Mouse (Mus musculus): ENCODE data around the gene Arid5b.

The Arid5b gene

DNA sequence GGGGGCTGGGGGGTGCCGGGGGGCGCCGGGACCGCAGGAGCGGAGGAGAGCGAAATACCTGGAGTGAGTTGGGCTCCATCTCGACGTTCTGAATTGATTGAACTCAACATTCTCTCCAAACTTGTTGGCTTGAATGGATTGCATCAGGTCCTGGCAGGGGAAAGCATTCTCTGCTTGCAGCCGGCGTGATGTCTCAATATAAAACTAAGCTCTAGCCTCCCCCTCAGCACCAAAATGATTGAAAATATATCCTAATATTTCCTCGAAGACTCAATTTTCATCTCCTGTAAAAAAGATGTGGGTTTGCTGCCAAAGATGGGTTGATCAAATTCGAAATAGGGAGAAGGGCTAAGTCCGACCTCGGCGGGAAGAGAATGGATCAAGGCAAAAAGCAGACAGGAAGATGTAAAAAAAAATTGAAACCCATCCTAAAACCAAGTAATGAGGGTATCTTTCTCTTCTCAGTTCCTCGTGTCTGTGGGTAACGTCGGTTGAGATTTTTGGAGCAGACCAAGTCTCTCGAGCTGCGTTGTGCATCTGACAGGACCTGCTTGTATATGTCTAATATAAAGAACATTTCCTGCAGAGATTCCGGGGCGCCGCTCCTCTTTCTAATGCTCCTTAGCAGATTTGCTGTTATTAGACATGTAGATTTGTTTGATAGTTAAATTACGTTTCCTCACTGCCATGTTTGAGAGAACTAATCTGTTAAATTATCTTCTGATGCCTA is at the start of gene Arid5b:
Gene Arid5b (minus strand): TSS at position 109 of the 730 bp plus-strand sequence.
- peak; percentile 84 for DNase-seq (ENCODE audit: low read depth, low spot score)

DNA sequence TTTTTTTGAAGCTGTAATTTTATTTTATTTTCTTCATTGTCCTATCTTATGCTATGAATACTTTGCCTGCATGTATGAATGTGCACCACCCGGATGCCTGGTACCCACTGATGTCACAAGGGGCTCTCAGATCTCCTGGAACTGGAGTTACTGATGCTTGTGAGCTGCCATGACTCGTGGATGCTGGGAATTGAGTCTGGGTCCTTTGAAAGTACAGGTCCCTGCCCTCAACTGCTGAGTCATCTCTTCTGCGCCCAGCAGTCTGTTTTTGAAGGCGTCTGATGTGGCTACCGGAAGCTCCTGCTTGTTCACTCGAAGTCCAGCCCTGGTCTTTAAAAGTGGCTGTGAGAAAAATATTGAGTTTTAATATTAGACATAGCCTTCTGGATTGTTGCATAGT is 46.8 kb upstream of the Arid5b start:
- peak; percentile 19 for DNase-seq (ENCODE audit: low read depth, low spot score)

DNA sequence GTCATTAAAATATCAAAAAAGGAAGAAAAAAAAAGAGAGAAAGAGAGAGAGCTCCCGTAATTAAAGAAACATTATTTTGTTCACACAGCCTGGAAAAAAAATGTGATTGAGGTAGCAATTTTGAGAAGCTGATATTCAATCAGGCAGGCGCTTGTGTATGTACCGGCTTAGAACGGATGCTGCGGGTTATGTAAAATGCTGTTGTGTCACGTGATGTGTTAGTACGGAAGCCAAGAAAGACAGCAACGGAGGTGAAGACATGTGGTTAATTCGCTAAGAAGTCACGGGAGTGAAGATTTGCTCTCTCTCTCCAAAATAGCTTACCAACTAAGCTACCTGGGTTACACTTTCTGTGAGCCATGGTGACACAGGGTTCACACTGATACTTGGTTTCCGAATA is 45.5 kb upstream of the Arid5b start:
- DNase-seq (ENCODE audit: low read depth, low spot score), result no peak

DNA sequence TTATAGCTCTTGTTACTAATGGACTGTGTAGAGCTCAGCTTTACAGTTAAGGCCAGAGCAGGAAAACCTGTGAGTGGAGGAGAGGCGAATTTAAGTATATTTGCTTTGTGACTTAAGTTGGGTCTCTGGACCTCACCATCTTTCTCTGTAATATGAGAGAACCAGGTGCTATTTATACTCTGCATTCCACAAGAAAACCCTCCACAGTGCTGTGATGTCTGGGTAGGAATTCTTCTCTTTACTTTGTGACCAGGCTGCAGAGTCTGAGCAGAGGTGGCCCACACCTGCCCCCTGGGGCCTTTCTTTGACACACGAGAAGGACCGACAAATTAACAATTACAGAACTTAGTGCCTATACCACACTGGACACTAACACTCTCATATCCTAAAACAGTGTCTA is 44.6 kb upstream of the Arid5b start:
- DNase-seq (ENCODE audit: low read depth, low spot score), result no peak

DNA sequence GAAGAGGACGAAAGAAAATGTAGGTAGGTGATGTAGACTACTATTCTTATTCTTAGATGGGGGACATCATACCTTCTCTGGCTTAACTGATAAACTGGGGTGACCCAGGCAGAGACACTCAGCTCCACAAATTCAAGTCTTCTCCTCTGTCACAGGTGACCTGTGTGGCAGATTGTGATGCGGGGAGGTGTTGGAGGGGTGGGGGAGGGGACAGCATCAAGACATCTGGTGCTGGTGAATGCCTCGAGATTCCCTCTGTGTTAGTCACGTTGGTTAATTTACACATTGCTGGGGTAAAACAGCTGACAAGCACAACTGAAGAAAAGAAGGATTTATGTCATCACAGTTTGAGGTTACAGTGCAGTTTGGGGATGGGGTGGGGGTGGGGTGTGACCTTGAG is 42.4 kb upstream of the Arid5b start:
- DNase-seq (ENCODE audit: low read depth, low spot score), result peak; percentile 33

DNA sequence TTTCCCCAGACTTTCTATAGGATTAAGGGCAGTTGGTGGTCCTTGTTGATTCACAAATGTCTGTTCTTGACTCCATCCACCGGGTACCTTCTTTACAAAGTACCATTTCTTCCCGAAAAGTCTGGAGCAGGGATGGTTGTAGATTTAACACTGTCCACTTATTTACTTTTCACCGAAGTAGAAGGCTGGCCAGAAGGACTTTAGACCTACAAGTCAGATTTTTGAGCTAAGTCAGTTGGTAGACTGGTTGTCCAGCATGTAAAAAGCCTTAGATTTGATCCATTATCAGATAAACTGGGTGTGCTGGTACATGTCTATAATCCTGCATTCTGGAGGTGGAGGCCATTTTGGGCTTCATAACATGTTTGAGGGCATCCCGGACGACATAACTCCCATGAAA is 42.0 kb upstream of the Arid5b start:
- no peak for DNase-seq (ENCODE audit: low read depth, low spot score)

DNA sequence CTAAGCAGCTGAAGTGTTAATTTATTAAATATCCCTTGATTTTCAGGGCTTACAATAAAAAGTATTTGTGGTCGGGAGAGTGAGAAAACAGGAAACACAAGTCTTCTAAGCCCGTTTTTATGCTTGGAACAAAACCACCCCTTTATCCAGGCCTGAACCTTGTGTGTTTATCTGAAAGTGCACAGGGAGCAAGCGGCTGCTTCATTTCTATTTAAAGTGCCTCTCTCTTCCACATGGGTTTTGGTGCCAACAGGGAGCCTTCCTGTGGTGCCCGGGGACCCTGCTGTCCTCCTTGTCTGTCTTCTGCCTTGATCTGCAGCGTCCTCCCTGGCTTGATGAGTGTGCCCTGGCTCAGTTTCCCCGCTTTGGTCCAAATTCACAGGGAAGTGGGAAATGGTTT is 40.9 kb upstream of the Arid5b start:
- no peak for DNase-seq (ENCODE audit: low read depth, low spot score)

DNA sequence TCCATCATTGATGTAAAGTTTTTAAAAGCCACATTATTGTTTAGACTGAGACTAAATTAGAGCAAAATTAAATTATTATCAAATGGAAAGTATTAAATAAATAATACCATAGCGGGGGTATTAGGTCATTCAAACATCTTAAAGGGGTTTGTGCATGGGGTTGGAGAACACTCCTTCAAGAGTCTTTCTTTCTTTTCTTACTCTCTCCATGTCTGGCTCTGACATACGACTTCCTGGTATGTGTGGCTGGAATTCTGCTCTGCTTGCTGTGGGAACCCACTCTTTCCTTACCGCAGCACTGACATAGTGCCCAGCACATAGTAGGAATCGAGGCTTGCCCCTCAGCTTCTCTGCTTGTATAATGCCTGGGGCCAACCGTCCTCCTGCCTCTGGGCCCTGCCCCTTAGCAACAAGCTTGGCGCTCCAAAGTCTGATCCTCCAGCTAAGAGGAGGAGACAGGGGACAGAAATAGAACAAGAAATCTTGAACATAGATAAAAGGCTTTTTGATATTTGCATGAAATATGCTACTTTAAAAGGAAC is 40.0 kb upstream of the Arid5b start:
- DNase-seq (ENCODE audit: low read depth, low spot score), result no peak

DNA sequence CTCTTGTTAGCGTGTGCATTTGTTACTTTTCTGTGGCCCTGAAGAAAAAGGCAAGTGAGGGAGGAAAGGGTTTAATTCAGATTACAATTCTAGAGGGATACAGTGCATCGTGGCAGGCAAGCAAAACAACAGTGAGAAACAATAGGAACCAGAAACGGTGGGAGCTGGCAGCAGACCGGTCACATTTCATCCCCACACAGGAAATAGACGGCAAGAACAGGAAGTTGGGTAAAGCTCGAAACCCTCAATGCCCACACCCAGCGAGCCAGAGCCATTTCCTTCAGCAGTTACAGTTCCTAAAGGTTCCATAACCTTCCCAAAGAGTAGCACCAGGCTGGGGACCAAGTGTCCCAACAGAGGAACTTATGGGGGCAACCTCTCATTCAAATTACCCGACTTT is 34.2 kb upstream of the Arid5b start:
- DNase-seq (ENCODE audit: low read depth, low spot score), result peak; percentile 18

DNA sequence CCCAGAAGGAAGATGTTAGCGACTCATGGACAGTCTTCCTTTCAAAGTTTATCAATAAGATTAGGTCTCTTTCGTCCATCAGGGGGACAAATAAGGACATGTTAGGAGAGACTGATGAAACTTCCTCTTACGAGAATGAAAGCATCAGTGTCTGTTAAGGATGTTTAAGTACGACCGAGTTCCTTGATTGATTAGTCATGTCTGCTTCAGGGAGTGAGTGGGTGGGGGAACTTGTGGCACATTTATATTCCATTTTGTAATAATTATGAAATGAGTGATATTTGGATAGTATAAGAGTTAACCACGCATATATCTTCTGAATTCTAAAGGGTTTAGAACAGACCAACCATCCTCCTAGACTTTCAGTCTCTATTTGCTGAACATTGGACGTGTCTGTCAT is 22.5 kb upstream of the Arid5b start:
- no peak for DNase-seq (ENCODE audit: low read depth, low spot score)

DNA sequence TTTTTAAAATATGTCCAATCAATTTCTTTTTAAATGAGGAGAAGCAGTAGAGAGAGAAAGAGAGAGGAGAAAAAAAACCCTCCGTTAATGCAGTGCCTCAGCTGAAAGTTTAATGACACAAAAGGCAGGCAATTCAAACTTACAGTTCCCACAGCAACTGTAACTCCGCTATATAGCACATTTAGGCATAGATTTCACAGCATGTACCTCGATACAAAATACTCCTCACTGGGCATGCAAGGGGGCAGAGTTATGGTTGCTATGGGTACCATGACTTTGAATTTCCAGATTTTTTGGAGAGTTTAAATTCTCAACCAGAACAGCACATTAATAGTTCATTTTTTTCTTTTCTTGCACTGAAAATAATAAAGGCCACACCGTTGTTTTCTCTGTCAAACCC is 10.9 kb upstream of the Arid5b start:
- DNase-seq (ENCODE audit: low read depth, low spot score), result no peak

DNA sequence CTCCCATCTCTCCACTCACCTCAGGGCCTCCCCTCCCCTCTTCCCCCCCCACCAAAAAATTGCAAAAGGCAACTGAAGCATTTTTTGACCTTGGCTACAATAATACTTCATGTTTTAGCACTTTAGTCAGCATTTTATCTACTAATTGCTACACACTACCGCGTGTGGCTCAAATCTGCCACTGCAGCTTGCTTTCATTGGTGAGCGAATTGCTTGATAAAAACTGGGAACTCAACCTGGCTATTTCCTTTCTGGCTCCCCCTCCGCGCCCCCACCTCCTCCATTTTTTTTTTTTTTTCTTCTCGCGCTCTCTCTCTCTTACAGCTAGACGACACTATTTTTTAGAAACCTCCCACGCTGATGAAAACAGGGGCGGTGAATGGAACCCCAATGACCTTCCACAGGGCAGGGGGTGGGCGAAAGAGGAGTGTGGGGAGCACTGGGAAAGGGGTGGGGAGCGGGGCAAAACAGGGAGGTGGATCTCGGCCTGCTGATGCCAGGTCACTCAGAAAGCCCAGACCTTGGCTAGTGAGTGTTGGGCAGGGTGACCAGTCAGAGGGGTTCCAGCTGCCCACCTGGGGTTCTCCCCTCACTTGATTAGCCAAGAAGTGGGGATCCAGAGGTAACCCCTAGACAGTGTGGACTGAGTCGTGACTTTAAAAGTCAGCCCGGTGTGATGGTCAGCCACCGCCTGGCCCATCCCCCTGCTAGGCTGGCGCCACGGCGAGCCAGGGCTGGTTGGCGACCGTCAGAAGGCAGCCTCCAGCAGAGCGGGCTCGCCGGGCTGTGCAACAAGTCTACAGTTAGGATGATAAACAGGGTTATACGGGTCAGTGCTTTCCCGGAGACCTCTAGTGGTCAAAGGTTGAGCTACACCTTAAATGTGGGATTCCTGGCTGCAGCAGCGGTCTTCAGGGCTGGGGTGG is 4.2 kb upstream of the Arid5b start:
- DNase-seq (ENCODE audit: low read depth, low spot score), result peak; percentile 92

DNA sequence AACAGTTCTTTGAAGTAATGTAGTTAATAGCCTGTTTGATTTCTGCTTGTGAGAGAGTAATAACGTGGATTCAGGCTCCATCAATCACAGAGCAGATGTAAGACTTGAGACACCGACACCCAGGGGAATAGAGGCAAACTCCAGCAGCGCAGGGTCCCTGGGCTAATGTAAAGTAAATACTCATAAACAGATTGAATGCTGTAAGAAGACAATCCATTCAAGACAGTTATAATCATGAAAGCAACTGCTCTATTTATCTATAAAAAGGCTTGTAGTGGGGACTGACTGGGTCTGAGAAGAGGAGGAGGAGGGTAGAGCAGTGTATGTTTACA is 3.2 kb upstream of the Arid5b start:
- DNase-seq (ENCODE audit: low read depth, low spot score), result no peak

DNA sequence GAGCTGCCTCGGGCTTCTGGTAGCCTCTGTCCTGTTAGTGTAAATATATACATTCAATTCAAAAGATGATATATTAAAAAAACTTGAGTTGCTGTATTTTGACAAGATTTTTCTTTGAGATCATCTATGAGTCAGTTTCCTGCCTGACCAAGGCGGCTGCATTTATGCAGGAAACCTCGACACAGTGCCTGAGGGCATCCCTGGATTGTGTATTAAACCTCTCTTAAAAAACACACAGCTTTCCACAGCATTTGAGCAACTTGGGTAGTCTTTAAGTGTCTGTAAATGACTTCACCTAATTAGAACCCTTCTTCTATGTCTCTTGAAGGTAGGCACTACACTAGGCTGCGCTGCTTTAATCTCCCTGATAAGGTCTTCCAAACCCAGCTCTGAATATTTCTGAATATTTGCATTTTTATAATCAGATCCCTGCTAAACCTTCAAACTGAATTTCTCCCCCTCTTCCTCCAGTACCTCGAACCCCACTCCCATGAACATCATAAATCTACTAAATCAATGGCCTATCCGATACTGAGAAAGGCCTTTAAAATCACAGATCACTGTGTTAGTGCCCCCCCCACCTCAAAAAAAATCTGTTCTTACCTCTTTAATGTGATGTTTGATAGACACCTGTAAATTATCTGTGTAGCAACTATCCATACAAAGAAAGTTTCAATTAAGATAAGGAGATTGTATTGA is 2.7 kb upstream of the Arid5b start:
- DNase-seq (ENCODE audit: low read depth, low spot score), result no peak

DNA sequence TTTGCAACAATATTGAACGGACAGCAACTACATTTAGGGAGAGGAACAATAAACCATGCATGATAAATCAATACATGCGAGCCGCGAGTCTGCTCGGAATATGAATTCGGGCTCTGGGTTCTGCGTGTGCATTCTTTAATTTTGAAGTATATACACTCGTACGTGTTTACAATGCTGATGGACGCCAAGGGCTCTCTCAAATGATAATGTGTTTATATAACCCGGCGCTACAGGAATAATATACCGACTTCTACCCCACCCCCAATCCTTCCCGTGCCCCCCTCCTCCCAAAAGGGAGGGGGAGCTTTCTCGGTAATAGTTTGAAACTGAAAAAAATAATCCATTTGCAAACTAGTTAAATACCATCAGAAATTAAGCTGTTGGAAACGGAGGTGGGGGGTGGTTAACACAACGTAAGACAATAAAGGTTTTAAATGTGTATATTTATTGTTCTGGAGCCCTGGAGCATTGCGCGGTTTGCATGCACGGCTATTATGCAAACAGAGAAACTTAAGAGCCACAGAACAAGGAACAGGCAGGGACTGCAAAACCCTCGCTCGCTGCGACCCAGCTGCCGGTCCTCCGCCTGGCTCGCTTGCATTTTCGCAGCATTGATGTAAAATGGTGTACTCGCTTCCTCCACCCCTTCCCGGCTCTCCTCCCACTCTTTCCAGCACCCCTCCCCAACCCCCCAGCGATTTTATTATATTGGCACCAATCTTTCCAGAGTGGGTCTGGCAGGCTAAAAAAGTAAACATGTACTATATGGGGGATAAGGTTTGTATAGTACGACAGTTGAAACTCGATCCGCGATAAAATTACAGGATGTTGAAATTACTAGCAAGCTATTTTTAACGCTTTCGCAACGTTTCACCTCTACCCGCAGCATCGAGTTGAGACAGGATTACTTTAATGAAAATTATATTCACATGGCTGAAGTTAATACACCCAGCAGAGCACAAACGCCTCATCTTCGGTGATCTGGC is 1.3 kb upstream of the Arid5b start:
- peak; percentile 49 for DNase-seq (ENCODE audit: low read depth, low spot score)

DNA sequence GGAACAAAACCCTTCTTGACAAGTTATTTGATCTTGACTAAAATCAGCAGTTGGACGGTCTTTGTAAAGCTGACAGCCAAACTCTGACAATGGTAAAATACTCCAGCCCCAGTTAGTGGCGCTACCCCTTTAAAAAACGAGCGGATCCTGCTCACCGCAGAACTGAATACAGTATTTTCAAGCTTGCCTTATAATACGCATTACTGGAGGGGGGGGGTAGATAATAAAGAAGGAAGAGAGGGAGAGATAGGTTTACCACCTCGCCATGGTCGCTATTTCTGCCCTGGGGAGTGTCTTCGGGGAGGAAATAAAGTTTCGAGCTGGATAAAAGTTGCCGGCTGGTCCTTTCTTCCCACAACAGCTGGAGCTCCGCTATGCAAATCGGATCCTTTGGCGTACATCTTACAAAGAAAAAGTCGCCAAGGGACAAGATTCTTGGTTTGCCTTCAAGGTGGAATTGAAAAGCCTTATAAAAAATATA is 829 bp downstream of the Arid5b start:
- peak; percentile 64 for DNase-seq (ENCODE audit: low read depth, low spot score)

DNA sequence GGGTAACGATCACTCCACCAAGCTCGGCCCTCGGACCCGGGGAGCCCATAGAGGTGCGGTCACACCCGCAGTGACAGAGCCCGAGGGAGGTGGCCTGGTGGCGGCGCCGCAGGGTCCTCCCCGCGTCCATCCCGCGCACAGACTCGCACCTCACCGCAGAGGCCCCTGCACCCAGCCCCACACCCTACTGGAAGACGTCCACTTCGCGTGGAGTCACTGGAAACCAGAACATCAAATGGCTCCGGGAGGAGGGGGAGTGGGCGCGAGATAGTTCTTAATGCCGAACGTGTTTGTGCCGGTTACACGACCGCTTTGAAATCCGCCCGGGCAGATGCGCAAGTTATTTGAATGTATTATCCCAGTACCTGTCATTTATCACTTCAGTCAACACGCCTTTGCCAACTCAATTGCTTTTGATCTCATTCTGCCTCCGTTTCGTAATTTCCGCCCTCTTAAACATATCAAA is 1.5 kb downstream of the Arid5b start:
- DNase-seq (ENCODE audit: low read depth, low spot score), result peak; percentile 75

DNA sequence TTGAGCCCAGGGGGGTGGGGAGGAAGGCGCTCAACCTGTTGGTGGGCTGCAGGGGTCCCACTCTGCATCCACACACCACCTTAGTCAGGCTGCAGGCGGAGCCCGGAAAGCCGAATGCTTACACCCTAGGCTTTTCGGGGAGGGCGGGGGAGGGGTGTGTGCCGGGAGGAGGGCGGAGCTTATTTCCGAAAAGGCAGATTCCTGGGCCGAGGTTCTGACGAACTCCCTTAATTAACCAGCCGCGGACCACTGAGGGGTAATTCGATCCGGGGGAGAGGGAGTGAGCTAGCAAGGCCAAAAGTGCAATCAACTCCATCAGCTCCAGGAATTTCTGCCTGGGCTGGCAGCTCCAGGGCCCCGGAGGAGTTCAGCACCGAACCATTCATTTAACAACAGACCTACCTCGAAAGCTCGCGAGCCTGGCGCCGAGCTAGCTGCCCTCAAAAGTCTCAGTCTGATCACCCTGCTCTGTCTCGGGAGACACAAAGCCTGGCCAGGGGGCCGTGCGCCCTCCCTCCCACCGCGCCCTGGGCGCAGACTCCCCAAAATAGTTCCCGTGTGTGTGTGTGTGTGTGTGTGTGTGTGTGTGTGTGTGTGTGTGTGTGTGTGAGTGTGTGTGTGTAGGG is 2.1 kb downstream of the Arid5b start:
- DNase-seq (ENCODE audit: low read depth, low spot score), result peak; percentile 96

DNA sequence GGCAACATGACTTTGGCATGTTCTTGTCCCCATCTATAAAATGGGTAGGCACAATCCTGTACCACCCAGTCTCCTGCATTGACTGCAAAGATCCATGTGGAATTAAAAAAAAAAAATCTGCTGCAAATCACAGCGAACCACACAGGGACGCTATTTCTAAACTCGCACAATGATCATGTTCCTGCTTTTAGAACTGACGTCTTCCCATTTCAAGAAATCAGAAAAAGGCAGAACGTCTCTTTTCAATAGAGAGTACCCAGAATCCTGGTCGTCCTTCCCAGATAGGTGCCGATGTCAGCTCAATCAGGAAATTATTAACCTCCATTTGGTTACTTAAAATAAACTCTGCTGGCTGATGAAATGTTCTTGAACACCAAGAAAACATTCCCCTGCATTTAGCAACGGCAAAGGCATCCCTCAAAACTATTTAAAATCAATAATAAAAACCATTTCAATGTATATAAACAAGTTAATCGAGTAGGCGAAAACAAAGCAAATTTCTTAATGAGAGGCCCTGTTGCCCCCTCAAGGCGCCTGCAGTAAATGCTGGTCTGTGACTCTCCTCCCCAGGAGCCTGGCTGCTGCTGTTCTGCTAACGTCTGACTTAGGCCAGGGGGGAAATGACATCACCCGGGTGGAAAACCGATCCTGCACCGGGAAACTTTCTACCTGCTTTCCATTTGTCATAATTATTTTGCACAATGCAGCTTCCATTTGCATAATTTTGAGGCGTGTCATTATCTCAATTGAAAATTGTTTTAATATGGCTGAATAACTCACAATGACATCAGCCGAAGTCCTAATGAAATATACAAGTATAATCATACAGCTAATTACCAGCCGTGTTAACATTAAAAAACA is 3.4 kb downstream of the Arid5b start:
- peak; percentile 33 for DNase-seq (ENCODE audit: low read depth, low spot score)
